Mouse (Mus musculus): Measurements from ENCODE around the gene Pgrmc1. TPM values are rescaled to one million over a fixed set of nuclear protein-coding genes. Genes with fewer than 3 reads are reported as not detected.

The Pgrmc1 gene
- polyA plus RNA-seq, 1 experiment, result 127 TPM

DNA sequence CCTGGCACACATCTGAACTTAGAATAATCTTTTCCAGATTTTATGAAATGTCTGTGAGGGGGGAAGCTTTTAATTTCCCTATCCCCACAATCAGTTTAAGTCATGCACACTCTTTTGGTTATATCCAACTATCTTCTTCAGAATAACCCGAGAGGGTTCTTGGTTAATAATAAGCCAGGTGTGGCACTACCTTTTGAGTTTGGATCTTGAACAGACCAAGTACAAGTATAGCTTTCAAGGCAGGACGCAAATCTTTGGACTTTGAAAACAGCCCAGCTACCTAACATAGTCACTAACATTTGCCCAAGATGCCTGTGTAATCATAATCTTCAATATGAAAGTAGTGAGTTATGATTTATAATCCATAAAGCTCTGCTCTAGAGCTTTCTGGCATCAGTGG is 4.9 kb downstream of the Pgrmc1 start:
- DNase-seq, result peak; percentile 56
- no peak for TF ChIP-seq POLR2A (IDR thresholded peaks at IDR 0.05; ENCODE audit: low read depth, low read length)
- Histone ChIP-seq H3K27me3 (replicated peaks; ENCODE audit: control insufficient read depth, insufficient read depth, low read length) (no peaks in the 10 kb centered on the region), H3K4me1 (ENCODE audit: control insufficient read depth, insufficient read depth, low read length) (no peaks in the 10 kb centered on the region), H3K36me3 (ENCODE audit: control insufficient read depth, insufficient read depth, low read length) (no peaks in the 10 kb centered on the region), H3K27ac (ENCODE audit: insufficient read depth, low read depth, low read length) (no peak overlapping the region), H3K4me3 (ENCODE audit: insufficient read depth, low read depth, low read length) (no peak overlapping the region)
- WGBS, result 23% methylated on average over 2 of the region's 2 CpGs

DNA sequence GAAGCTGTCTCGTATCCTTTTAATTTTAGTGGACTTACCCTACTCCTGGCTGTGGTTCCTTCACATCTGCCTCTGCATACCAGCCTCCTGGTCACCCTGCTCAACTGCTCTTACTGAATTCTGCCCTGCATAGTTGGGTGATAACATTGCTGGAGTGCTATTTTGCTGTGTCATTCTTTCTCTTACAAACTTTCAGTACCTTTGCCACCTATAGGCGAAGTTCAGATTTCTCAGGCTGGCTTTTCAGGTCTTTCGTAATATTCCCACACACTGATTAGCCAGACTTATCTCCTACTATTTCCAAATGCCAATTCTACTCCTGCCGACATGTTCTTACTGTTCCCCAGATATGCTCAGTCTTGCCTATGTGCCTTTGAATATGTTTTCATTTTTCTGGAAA is 6.0 kb downstream of the Pgrmc1 start:
- no peak overlapping the region for H3K4me3 ChIP-seq (ENCODE audit: insufficient read depth, low read depth, low read length)
- no peak overlapping the region for H3K27ac ChIP-seq (ENCODE audit: insufficient read depth, low read depth, low read length)
- no peaks in the 10 kb centered on the region for H3K36me3 ChIP-seq (ENCODE audit: control insufficient read depth, insufficient read depth, low read length)
- DNase-seq, result no peak
- H3K4me1 ChIP-seq (ENCODE audit: control insufficient read depth, insufficient read depth, low read length), result no peaks in the 10 kb centered on the region
- WGBS, result 81% methylated on average over 4 of the region's 4 CpGs
- no peak for TF ChIP-seq POLR2A (IDR thresholded peaks at IDR 0.05; ENCODE audit: low read depth, low read length)
- H3K27me3 ChIP-seq (replicated peaks; ENCODE audit: control insufficient read depth, insufficient read depth, low read length), result no peaks in the 10 kb centered on the region

DNA sequence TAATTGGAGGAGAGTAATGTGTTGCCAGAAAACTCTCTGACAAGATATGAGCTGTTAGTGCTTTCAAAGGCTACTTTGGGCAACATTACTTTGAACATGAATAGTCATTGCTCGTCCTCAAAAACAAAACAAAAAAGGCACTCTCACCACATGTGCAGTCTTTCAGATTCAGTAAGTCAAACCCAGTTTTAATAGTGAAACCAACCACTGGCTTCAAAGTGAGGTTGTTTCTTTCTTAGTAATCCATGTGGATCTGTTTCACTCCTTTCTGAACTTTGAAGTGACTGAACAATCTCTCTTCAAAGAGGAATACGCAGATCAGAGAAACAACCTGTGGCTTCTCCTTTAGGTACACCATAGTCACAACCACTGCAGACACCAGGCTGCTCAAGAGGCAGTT is 11.1 kb downstream of the Pgrmc1 start:
- no peak overlapping the region for H3K4me3 ChIP-seq (ENCODE audit: insufficient read depth, low read depth, low read length)
- H3K36me3 ChIP-seq (ENCODE audit: control insufficient read depth, insufficient read depth, low read length), result no peaks in the 10 kb centered on the region
- no peaks in the 10 kb centered on the region for H3K27me3 ChIP-seq (replicated peaks; ENCODE audit: control insufficient read depth, insufficient read depth, low read length)
- no peak for TF ChIP-seq POLR2A (IDR thresholded peaks at IDR 0.05; ENCODE audit: low read depth, low read length)
- TF ChIP-seq CTCF (conservative IDR thresholded peaks at IDR 0.05; ENCODE audit: insufficient read depth, insufficient read length, low read depth, low read length), result no peak
- 91% methylated on average over 2 of the region's 2 CpGs for WGBS
- no peak overlapping the region for H3K27ac ChIP-seq (ENCODE audit: insufficient read depth, low read depth, low read length)
- H3K4me1 ChIP-seq (ENCODE audit: control insufficient read depth, insufficient read depth, low read length), result no peaks in the 10 kb centered on the region
- DNase-seq, result no peak

DNA sequence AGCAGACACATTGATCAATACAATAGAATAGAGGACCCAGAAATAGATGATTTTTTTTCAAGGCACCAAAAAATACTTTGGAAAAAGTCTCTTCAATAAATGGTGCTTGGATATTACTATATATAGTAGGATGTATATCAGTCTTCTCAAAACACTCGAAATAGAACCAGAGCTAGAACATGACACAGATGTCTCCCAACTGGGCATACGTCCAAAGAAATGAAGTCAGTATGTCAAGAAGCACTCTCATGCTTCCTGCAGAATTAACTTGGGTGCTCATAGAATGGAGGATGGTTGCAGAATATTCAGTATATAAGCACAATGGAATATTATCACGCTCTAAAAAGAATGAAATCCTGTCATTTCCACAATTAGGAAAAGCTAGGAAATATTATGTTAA is 30.1 kb downstream of the Pgrmc1 start:
- 78% methylated on average over 3 of the region's 3 CpGs for WGBS
- no peak for DNase-seq
- no peaks in the 10 kb centered on the region for H3K4me1 ChIP-seq (ENCODE audit: control insufficient read depth, insufficient read depth, low read length)
- H3K27ac ChIP-seq (ENCODE audit: insufficient read depth, low read depth, low read length), result no peak overlapping the region
- TF ChIP-seq POLR2A (IDR thresholded peaks at IDR 0.05; ENCODE audit: low read depth, low read length) (no peak), CTCF (conservative IDR thresholded peaks at IDR 0.05; ENCODE audit: insufficient read depth, insufficient read length, low read depth, low read length) (no peak)
- H3K27me3 ChIP-seq (replicated peaks; ENCODE audit: control insufficient read depth, insufficient read depth, low read length), result no peaks in the 10 kb centered on the region
- no peaks in the 10 kb centered on the region for H3K36me3 ChIP-seq (ENCODE audit: control insufficient read depth, insufficient read depth, low read length)
- no peak overlapping the region for H3K4me3 ChIP-seq (ENCODE audit: insufficient read depth, low read depth, low read length)

DNA sequence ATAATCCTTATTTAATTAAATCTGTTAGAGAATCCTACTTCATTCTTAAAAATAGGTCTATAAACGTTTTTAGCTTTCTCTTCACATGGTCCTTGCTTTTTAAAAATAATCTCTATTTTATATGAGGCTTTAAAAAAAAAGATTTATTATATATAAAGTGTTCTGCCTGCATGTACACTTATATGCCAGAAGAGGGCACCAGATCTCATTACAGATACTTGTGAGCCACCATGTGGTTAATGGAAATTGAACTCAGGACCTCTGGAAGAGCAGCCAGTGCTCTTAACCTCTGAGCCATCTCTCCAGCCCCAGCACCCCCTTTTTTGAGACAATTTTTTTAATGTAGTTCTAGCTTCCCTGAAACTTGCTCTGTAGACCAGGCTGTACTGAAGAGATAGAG is 32.8 kb downstream of the Pgrmc1 start:
- TF ChIP-seq POLR2A (IDR thresholded peaks at IDR 0.05; ENCODE audit: low read depth, low read length) (no peak), CTCF (conservative IDR thresholded peaks at IDR 0.05; ENCODE audit: insufficient read depth, insufficient read length, low read depth, low read length) (no peak)
- no peak for DNase-seq
- H3K4me3 ChIP-seq (ENCODE audit: insufficient read depth, low read depth, low read length), result no peak overlapping the region
- WGBS, result 6% methylated on average over 1 of the region's 1 CpGs
- H3K27ac ChIP-seq (ENCODE audit: insufficient read depth, low read depth, low read length), result no peak overlapping the region
- H3K36me3 ChIP-seq (ENCODE audit: control insufficient read depth, insufficient read depth, low read length), result no peaks in the 10 kb centered on the region
- H3K4me1 ChIP-seq (ENCODE audit: control insufficient read depth, insufficient read depth, low read length), result no peaks in the 10 kb centered on the region
- H3K27me3 ChIP-seq (replicated peaks; ENCODE audit: control insufficient read depth, insufficient read depth, low read length), result no peaks in the 10 kb centered on the region

DNA sequence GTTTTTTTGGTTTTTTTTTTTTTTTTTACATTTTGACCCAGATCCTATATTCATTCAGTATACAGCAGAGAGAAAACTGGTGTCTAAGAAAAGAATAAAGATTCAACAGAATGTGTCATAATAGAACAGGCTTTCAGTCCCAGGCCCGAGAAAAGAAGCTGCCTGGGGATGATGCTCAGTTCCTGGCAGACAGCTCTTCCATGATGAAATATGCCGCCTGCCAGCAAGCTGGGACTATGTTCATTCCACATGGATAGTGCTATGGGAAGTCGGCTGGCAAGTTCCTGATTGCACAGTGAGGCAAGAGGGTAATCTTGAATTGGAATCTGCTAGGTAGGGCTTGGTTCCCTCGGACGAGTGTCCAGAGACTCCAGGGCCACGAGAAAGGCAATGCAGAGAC is 42.0 kb downstream of the Pgrmc1 start:
- DNase-seq, result no peak
- TF ChIP-seq CTCF (conservative IDR thresholded peaks at IDR 0.05; ENCODE audit: insufficient read depth, insufficient read length, low read depth, low read length), result no peak
- TF ChIP-seq POLR2A (IDR thresholded peaks at IDR 0.05; ENCODE audit: low read depth, low read length), result no peak
- H3K4me1 ChIP-seq (ENCODE audit: control insufficient read depth, insufficient read depth, low read length), result no peaks in the 10 kb centered on the region
- no peak overlapping the region for H3K4me3 ChIP-seq (ENCODE audit: insufficient read depth, low read depth, low read length)
- H3K27me3 ChIP-seq (replicated peaks; ENCODE audit: control insufficient read depth, insufficient read depth, low read length), result no peaks in the 10 kb centered on the region
- 74% methylated on average over 6 of the region's 6 CpGs for WGBS
- H3K27ac ChIP-seq (ENCODE audit: insufficient read depth, low read depth, low read length), result no peak overlapping the region
- H3K36me3 ChIP-seq (ENCODE audit: control insufficient read depth, insufficient read depth, low read length), result no peaks in the 10 kb centered on the region

DNA sequence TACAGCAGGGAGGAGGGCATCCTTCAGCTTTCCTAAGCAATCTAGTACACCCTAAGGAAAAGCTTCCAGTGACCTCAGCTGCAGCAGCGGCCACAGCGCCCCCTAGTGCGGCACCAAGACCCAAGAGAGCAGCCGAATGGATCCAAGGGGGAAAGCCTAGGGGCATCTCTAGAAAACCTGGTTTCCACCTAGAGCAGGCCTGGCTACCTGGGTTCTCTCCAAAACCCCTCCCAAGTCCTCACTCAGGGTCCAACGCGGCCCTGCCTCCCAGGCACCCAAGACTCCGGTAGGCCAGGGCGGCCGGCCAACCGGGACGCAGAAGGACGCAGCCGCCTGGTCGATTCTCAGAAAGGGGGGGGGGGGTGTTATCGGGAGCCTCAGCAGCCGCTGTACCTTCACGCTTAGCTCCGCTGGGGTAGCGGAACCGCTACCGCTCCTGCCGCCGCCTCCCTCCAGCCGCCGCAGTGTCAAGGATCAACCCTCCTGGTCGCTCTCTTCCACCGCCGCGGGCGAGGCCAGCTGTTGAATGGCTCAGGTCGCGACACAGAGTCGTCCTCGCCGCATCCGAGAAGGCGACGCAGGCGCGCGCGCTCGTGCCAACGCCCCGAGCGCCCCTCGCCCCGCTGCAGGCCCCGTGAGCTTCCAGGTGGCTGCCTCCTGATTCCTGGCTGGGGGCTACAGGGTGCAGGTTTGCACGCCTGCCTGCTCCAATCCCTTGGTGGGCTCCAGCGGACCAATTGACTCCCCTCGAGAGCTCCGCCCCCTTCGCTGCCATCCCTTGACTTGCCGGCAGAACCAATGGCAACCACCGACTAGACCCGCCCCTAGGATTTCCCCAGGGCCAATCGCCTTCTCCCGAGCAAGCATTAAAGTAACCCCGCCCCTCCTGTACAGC is 46.9 kb downstream of the Pgrmc1 start, which contains the start of gene Akap17b:
TSS of gene Akap17b (minus strand) at position 739 of the 895 bp plus-strand sequence.
- under 1% methylated on average over 49 of the region's 60 CpGs for WGBS
- peak; percentile 88 for DNase-seq
- TF ChIP-seq POLR2A (IDR thresholded peaks at IDR 0.05; ENCODE audit: low read depth, low read length) (no peak), CTCF (conservative IDR thresholded peaks at IDR 0.05; ENCODE audit: insufficient read depth, insufficient read length, low read depth, low read length) (peak; percentile 53)
- H3K36me3 ChIP-seq (ENCODE audit: control insufficient read depth, insufficient read depth, low read length), result no peaks in the 10 kb centered on the region
- no peaks in the 10 kb centered on the region for H3K27me3 ChIP-seq (replicated peaks; ENCODE audit: control insufficient read depth, insufficient read depth, low read length)
- no peaks in the 10 kb centered on the region for H3K4me1 ChIP-seq (ENCODE audit: control insufficient read depth, insufficient read depth, low read length)
- H3K4me3 ChIP-seq (ENCODE audit: insufficient read depth, low read depth, low read length), result peak within 1 kb of the TSS; percentile 86
- H3K27ac ChIP-seq (ENCODE audit: insufficient read depth, low read depth, low read length), result peak within 1 kb of the TSS; percentile 59

Other genes with a start within 250 kb of the Pgrmc1 start
- not detected in 2 replicates for gene Gm6268, start 196.9 kb upstream of the Pgrmc1 start, polyA plus RNA-seq (2012; rRNA removed)
- gene Gm14569, start 106.4 kb upstream of the Pgrmc1 start, polyA plus RNA-seq (2012; rRNA removed), result not detected in 2 replicates
- gene Akap17b, start 47.2 kb downstream of the Pgrmc1 start, polyA plus RNA-seq (2012; rRNA removed), result 0.56 and 0.64 TPM in 2 replicates
- gene Slc25a43, start 145.5 kb downstream of the Pgrmc1 start, polyA plus RNA-seq (2012; rRNA removed), result 0.97 and 1.6 TPM in 2 replicates
- gene Slc25a5, start 197.4 kb downstream of the Pgrmc1 start, polyA plus RNA-seq (2012; rRNA removed), result 1,901 and 2,104 TPM in 2 replicates

All from kidney, adult 2 months (tissue).